8 mouse cellular contexts compared by ENCODE assay signal in genomic region chr1:184853339-184853738, GRCm38 (mm10). TPM values are rescaled to one million over a fixed set of nuclear protein-coding genes. Genes with fewer than 3 reads are reported as not detected.
DNase-seq lines count a peak whose midpoint lies in the region; ATAC-seq and TF ChIP-seq lines count a peak whose summit lies in the region.

No protein-coding gene starts in this region.

- peak; percentile 88 for TF ChIP-seq CTCF in hindbrain, postnatal 0 days (IDR thresholded peaks at IDR 0.05; ENCODE audit: low read depth)

- peak; percentile 60 for DNase-seq in right cerebral cortex, adult 18-20 months
- no peak for DNase-seq in right cerebral cortex, postnatal 36 days (ENCODE audit: low spot score in 2 of 2)
- peak; percentile 71 for DNase-seq in gastrocnemius, postnatal 10 days
- peak; percentile 59 for DNase-seq in hindbrain, postnatal 0 days (ENCODE audit: low spot score)
- DNase-seq in left cerebral cortex, postnatal 36 days (ENCODE audit: low spot score in 2 of 2), result peak; percentile 53 to 64
- DNase-seq in mesoderm, embryonic 11.5 days (ENCODE audit: low read depth, low spot score), result peak; percentile 66
- peak; percentile 26 for DNase-seq in splenic B cell, adult 2 months (ENCODE audit: low read depth, low spot score)

- intact Hi-C loops in left cerebral cortex, postnatal 36 days (cut with DNase I), result loop anchor here (5.0 kb wide), 3 partner anchors 39 to 339 kb away; partner anchors contain the start of gene Mark1

- H3K4me1 ChIP-seq in hindbrain, postnatal 0 days (ENCODE audit: insufficient read depth, low read length), result 0 out of 2 replicates have a peak, but pooled peaks cover 5% of the 10 kb centered on the region

- H3K4me3 ChIP-seq in hindbrain, postnatal 0 days (ENCODE audit: low read length), result no peak overlapping the region

- H3K9ac ChIP-seq in hindbrain, postnatal 0 days (replicated peaks; ENCODE audit: low read length), result no peak overlapping the region

- H3K36me3 ChIP-seq in hindbrain, postnatal 0 days (ENCODE audit: insufficient read depth, low read length), result no peaks in the 10 kb centered on the region
- no peaks in the 10 kb centered on the region for H3K36me3 ChIP-seq in splenic B cell, adult 2 months (ENCODE audit: control insufficient read depth, insufficient read depth, low read length, poor library complexity, severe bottlenecking)

- H3K27ac ChIP-seq in hindbrain, postnatal 0 days, result no peak overlapping the region

- H3K4me2 ChIP-seq in hindbrain, postnatal 0 days (ENCODE audit: low read depth, low read length), result peak overlapping the region; percentile 28

- no peaks in the 10 kb centered on the region for H3K9me3 ChIP-seq in hindbrain, postnatal 0 days (ENCODE audit: low read length)

- no peaks in the 10 kb centered on the region for H3K27me3 ChIP-seq in hindbrain, postnatal 0 days (ENCODE audit: insufficient read depth, low read length)
- H3K27me3 ChIP-seq in splenic B cell, adult 2 months (ENCODE audit: control insufficient read depth, insufficient read depth, low read length, poor library complexity, severe bottlenecking), result no peaks in the 10 kb centered on the region

- 27% methylated on average over 5 of the region's 5 CpGs for WGBS in hindbrain, postnatal 0 days

- ATAC-seq in common myeloid progenitor, adult 5-6 weeks (replicated peaks; ENCODE audit: low read depth, poor library complexity, severe bottlenecking), result peak; percentile 71
- peak; percentile 55 for ATAC-seq in hindbrain, postnatal 0 days

RNA-seq across cellular contexts. Expression of gene Marc2, which starts 7.1 kb away (rescaled TPM):
- 63.2 and 74.7 TPM in 2 replicates for total RNA-seq in common myeloid progenitor, adult 5-6 weeks (2017)
- total RNA-seq in gastrocnemius, postnatal 10 days (2021), result 100 to 1,000 TPM; 150 to 151 TPM
- 56.6 and 62.1 TPM in 2 replicates for total RNA-seq in hindbrain, postnatal 0 days (2014; rRNA removed)
- 151 TPM in 2 replicates for polyA plus RNA-seq in hindbrain, postnatal 0 days (2015; fragmentation: Nextera tagmentation; extraction: Ambion mirVana)
- total RNA-seq in left cerebral cortex, postnatal 36 days (2021), result 100 to 1,000 TPM; 156 to 164 TPM

RNA-seq across cellular contexts. Expression of gene C130074G19Rik, which starts 29.7 kb away (rescaled TPM):
- not detected in 2 replicates for total RNA-seq in common myeloid progenitor, adult 5-6 weeks (2017)
- total RNA-seq in gastrocnemius, postnatal 10 days (2021), result 10 to 100 TPM; 32.8 to 36.1 TPM
- total RNA-seq in hindbrain, postnatal 0 days (2014; rRNA removed), result 4.2 and 6.6 TPM in 2 replicates
- polyA plus RNA-seq in hindbrain, postnatal 0 days (2015; fragmentation: Nextera tagmentation; extraction: Ambion mirVana), result 1.1 TPM in 2 replicates
- total RNA-seq in left cerebral cortex, postnatal 36 days (2021), result 10 to 100 TPM; 39.6 to 50.5 TPM

RNA-seq across cellular contexts. Expression of gene Marc1, which starts 42.2 kb away (rescaled TPM):
- total RNA-seq in common myeloid progenitor, adult 5-6 weeks (2017), result not detected in 2 replicates
- total RNA-seq in gastrocnemius, postnatal 10 days (2021), result under 1 TPM; 0.19 to 0.20 TPM
- total RNA-seq in hindbrain, postnatal 0 days (2014; rRNA removed), result 0.21 TPM in 1 of 2 replicates, not detected in the other
- 0.25 and 0.33 TPM in 2 replicates for polyA plus RNA-seq in hindbrain, postnatal 0 days (2015; fragmentation: Nextera tagmentation; extraction: Ambion mirVana)
- total RNA-seq in left cerebral cortex, postnatal 36 days (2021), result under 1 TPM in 1 of 2 experiments, not detected in 1; 0.18 TPM

Comparison
In these comparisons a context has a peak if more than half of its experiments do, and no peak if none do; other contexts are left out.
1. DNase-seq: peak in right cerebral cortex, adult 18-20 months (single experiment), gastrocnemius, postnatal 10 days (single experiment), hindbrain, postnatal 0 days (single experiment), left cerebral cortex, postnatal 36 days (2 of 2), mesoderm, embryonic 11.5 days (single experiment) and splenic B cell, adult 2 months (single experiment); none in right cerebral cortex, postnatal 36 days (0 of 2).